Mouse (Mus musculus) gastrocnemius, postnatal 36 days (tissue): Measurements from ENCODE around the gene Gpr161. TPM values are rescaled to one million over a fixed set of nuclear protein-coding genes. Genes with fewer than 3 reads are reported as not detected.
"Not testable (repeated sequence)": the region's sequence is repeated elsewhere in the genome, so short reads cannot be mapped to it uniquely, and the experiment has no call there.

Source experiments
- DNase-seq, 2 experiments: peaks; one replicate each; pipeline ENCODE4 v3.0.0; 2022
- intact Hi-C: fragments of 180-260 bp; cut with DNase I; formaldehyde crosslinking; loops from one replicate; pipeline ENCODE4 v1.15.1; 2025
- total RNA-seq, 2 experiments: library from RNA; stranded (reverse); gene quantifications; 2 replicates each; pipeline ENCODE4 v1.2.3; 2021

Gene Gpr161
- total RNA-seq, 2 experiments from 2014 or later: 0.69 to 1.4 TPM

GRCm38 (mm10) chr1:165304341-165304740, 8.8 kb downstream of the Gpr161 start:
- DNase-seq: no peak
- intact Hi-C loops: no loop called here

- DNase-seq: no peak
- intact Hi-C loops: no loop called here
These were observed 12.6 kb downstream of the Gpr161 start for GRCm38 (mm10) chr1:165308180-165308579.

DNA sequence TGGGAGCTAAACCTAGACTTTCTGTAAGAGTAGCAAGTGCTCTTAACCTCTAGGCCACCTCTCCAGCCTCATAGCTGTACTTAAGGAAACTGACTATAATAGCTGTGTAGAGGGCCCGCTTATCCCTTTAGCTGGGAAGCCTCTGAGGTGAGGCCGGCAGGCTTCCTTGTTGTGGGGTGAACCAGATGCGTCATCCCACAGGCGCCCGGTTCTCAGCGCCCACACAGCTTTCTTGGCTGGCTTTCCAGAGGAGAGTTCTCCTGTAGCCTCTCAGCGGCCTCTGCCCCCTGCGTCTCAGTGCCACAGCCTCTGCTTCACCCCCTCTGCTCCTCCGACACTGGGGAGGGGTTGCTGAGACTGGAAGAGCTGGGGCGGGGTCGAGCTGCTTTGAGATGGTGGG, 20.8 kb downstream of the Gpr161 start:
- no peak for DNase-seq
- intact Hi-C loops: loop anchor here (10.0 kb wide), 1 partner anchor 1002 kb away; no protein-coding TSS in a partner anchor

DNA sequence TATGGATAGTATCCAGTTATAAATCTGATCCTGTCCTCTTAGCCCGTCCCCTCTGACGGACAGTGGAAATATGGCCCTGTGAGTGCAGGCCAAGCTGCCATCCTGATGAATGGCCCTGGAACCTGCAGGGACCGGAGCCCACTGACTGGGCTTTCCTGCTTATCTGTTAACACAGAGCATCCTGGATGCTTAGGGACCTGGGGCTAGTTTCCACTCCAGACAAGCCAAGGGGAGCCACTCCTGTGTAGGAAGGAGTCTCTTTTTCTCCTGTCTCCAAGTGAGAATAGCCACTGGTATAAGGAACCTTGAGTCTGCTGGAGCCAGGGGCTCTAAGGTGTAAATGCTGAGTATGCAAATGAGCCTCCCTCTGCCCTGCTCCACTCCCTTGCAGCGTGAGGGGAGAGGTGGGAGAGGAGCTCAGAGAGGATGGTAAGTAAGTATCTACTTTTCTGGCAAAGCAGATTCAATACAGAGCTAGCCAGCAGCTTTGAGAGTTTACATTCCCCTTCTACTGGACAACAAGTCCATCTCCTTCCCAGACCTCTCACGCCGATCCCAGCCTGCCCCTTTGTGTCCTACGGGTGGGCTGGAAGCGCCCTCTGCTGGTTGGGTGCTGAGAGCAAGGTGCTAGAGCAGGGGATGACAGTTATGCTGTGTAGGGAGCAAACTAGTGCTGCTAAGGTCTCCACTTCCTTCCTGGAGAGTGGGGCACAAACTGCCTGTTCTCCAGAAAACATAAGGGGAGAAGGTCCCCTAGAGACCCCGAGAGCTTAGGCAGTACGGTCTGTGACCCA, 24.7 kb downstream of the Gpr161 start:
- intact Hi-C loops: loop anchor here (5.0 kb wide), 1 partner anchor 73 kb away; no protein-coding TSS in a partner anchor
- DNase-seq: peak; percentile 63 to 78

DNA sequence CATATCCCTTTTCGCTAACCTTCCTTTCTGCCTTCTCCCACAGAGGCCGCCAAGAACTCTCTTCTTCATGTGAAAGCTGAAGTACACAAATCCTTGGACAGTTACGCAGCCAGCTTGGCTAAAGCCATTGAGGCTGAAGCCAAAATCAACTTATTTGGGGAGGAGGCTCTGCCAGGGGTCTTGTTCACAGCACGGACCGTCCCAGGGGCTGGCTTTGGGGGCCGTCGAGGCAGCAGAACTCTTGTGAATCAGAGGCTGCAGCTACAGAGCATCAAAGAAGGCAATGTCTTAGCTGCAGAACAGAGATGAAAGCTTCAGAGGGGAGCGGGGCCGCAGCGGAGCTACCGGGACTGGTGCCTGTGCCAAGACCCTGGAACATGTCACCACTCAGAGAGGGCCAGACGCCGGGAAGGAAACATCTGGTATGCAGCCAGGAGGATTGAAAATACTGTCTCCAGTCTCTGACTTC, 25.8 kb downstream of the Gpr161 start:
- intact Hi-C loops: loop anchor here (5.0 kb wide), 1 partner anchor 74 kb away; no protein-coding TSS in a partner anchor
- DNase-seq: peak; percentile 32 to 44

- DNase-seq: no peak
- intact Hi-C loops: loop anchor here (5.0 kb wide), 1 partner anchor 75 kb away; no protein-coding TSS in a partner anchor
These were observed 26.3 kb downstream of the Gpr161 start for GRCm38 (mm10) chr1:165321891-165322290.

GRCm38 (mm10) chr1:165322934-165323333, 27.3 kb downstream of the Gpr161 start:
- intact Hi-C loops: loop anchor here (5.0 kb wide), 1 partner anchor 76 kb away; no protein-coding TSS in a partner anchor
- no peak for DNase-seq

DNA sequence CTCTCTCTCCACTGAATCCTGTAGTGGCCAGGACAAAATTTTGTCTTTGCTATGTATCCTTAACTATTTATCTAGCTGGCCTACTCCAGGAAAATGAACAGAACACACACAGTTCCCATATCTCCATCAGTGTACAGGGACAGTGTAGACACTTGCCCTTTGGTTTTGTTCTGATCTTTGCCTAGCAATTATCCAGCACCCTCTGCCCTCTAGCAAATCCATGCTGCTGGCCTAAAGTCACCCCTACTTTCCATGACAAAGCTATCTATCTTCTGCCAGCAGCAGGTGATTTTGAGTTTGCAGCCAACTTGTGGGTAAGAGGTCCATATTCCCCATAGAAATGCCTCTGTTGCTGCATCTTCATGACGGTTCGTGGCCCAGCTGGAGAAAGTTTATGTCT, 31.8 kb downstream of the Gpr161 start:
- intact Hi-C loops: no loop called here
- no peak for DNase-seq

DNA sequence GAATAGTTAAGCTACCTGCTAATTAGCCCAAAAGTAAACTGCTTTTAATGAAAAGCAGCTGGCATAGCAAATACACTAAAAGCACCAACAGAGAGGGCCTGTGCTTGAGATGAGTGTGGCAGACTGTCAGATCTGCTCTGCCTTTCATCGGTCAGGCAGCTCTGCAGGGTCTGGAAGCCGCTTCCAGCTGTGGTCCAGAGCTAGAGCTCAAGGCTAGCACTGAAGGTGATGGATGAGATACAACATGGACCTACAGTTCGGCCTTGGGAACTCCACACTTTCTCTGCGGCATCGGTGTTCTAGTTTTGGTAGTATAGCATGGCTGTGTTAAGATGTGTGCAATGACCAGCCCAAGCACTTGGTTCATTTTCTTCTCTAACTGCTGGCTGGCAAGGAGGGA, 32.2 kb downstream of the Gpr161 start:
- intact Hi-C loops: no loop called here
- no peak for DNase-seq

GRCm38 (mm10) chr1:165328384-165329289, 33.0 kb downstream of the Gpr161 start:
- intact Hi-C loops, DNase-seq: not testable (repeated sequence)

GRCm38 (mm10) chr1:165330859-165331258, 35.3 kb downstream of the Gpr161 start:
- DNase-seq: no peak
- intact Hi-C loops: no loop called here

DNA sequence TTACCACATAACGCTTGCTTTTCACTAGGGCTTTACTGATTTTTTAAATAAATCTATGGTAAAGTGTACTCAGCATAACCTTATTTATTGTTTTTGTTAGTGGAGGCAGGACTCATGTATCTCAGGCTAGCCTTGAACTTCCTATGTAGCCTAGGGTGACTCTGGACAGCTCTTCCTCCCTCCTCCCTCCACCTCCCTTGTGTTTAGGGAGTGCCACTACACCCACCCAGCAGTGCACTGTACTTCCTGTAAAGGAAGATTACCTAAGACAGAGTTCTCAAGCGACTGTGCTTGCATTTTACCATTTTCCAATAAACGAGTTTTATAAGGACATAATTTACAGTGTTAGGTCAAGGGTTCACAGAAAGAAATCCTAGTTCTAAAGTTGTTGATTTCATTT, 37.2 kb downstream of the Gpr161 start:
- DNase-seq: no peak
- intact Hi-C loops: no loop called here

- DNase-seq: no peak
- intact Hi-C loops: no loop called here
These were observed 46.5 kb downstream of the Gpr161 start for GRCm38 (mm10) chr1:165342126-165342525.

DNA sequence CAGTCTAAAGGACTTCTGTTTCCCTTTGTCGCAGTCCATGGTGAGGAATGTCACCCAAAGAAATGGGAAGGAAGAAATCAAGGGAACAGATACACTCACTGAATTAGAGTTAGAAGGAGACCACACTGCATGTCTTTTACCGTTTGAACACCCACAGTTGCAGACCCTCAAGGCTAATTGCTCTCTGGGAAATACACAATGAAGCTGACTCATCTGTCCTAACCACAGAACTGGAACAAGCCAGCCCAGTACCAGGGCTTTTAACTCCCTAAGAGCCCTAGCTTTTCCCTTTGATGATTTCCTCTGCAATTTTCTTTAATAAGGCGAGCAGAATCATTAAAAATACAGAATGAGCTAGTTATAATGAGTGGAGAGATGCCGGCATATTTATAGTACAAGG, 48.9 kb downstream of the Gpr161 start:
- intact Hi-C loops: no loop called here

GRCm38 (mm10) chr1:165348627-165349026, 53.0 kb downstream of the Gpr161 start:
- intact Hi-C loops: no loop called here
- no peak for DNase-seq

More for the DNA sequence above, 48.9 kb downstream of the Gpr161 start:
- DNase-seq: no peak

DNA sequence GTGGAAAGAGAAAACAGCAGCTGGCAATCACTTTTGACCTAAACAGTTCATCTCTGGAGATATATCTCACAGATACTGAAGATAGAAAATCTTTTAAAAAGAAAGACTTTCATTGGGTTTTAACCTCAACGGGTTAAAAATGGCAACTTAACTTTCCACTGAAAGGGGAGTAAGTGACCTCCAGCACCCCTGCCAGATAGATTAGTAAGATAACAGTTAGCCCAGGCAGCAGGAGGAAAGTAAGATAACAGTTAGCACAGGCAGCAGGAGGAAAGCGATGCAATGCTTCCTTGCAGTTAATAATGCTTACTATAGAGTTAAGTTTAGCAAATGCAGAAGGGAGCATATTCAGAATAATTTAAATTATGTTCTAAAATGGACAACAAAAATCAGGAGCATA, 60.8 kb downstream of the Gpr161 start:
- DNase-seq: no peak
- intact Hi-C loops: no loop called here

DNA sequence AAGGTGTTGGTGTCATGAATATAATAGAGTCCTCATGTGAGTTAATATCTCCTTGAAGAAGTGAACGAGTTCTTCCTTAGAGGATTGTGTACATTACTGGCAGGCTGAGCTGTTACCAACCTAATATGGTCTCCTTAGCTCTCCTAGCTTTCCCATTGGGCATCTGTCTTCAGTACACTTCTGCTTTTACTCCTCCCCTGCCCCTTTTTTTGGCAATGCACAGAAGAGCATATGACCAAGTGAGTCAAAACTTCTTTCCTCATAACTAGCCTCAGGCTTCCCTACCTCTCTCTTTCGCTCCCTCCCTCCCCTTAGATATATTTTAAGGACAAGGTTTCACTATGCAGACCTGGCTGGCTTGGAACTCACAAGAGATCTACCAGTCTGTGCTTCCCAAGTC, 67.7 kb downstream of the Gpr161 start:
- intact Hi-C loops: no loop called here
- no peak for DNase-seq

DNA sequence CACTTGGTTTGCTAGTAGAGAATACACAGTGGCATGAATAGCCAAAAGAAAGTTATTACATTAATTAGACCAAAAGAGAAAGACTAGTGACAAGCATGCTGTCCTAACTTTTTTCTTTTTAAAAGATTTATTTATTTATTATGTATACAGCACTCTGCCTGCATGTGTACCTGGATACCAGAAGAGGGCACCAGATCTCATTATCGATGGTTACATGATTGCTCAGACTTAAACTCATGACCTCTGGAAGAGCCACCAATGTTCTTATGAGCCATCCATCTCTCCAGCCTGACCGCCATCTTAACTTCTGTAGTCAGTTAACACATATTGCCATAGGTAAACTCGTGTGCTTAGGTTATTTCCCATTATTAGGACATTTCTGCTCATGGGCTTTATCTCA, 69.5 kb downstream of the Gpr161 start:
- intact Hi-C loops: no loop called here
- no peak for DNase-seq

GRCm38 (mm10) chr1:165370990-165371389, 75.4 kb downstream of the Gpr161 start:
- no peak for DNase-seq
- intact Hi-C loops: no loop called here

DNA sequence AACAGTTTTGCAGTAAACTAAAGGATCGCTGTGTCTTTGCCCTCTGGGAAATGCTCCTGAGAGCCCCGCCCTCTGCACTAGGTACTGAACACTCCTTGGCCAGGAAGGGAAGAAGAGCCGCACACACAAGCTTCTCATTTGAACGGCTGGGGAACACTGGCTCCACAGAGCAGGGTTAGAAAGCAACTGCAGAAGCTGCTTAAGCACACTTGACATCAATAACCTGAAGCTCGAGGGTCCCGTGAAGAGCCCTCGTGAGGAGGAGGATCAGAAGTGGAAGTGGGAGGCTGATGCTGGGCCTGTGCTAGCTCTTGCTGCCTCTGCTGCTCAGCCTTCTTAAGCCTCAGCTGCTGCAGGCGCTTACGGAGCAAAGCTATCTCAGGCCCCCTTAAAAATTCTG, 78.2 kb downstream of the Gpr161 start:
- intact Hi-C loops: no loop called here
- no peak for DNase-seq
